In the genomic region with DNA sequence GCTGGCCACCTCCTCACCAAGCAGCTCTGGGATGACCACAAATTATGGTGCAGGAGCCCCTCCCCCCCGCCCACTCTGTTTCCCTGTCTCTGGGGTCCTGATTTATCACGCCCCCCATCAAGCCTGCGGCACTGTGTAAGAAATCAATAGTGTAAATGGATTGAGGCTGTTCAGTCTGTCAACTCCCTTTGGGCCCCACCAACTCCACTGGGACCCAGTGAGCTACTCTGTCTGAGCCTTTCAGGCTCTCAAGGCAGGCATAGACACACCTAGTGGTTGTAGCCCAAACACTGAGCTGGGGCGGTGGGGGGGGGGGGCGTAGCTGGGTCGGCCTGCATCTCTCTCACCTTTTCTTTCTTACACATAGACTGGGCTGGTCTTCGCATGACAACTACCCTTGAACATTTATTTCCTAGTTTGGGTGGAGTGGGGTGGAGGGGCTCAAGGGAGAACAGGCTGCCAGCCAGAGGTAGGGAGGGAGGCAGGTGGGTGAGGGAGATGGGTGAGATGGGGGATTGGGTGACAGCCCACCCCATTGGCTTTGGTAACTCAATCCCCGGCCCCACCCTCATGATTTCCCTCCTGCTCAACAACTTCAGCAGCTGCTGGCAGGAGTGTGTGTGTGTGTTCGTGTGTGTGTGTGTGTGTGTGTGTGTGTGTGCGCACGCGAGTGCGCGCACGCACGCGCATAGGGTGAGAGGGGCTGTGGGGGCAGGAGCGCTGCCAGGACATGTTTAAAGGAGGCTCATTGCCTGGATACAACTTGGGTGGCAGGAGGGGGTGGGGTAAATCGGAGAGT, we compare ENCODE assay signal across 8 mouse cellular contexts. TPM values are rescaled to one million over a fixed set of nuclear protein-coding genes. Genes with fewer than 3 reads are reported as not detected.
DNase-seq lines count a peak whose midpoint lies in the region; ATAC-seq lines count a peak whose summit lies in the region.

No protein-coding gene starts in this region.

- 15% methylated on average over 19 of the region's 19 CpGs for WGBS in lung, embryonic 16.5 days

- peak overlapping the region; percentile 95 for H3K27ac ChIP-seq in lung, embryonic 16.5 days (ENCODE audit: low read length)

- DNase-seq in CD4-positive, CD25-positive, alpha-beta regulatory T cell, adult 2 months (ENCODE audit: low read depth, low spot score), result peak; percentile 50
- DNase-seq in lung, postnatal 25 days (ENCODE audit: low spot score), result no peak
- peak; percentile 61 for DNase-seq in heart, postnatal 4 days
- peak; percentile 55 for DNase-seq in neural tube, embryonic 10.5 days (ENCODE audit: extremely low spot score, low spot score)
- DNase-seq in frontal cortex, adult 2 months (ENCODE audit: extremely low spot score in 1 of 2, low spot score in 1 of 2), result no peak
- no peak for DNase-seq in spleen, postnatal 4 days (ENCODE audit: low spot score in 2 of 2)

- peak overlapping the region; percentile 31 for H3K4me2 ChIP-seq in lung, embryonic 16.5 days (ENCODE audit: low read depth, low read length)

- peak overlapping the region; percentile 34; the same call in 1 of the 2 replicates for H3K9ac ChIP-seq in lung, embryonic 16.5 days (ENCODE audit: low read length)

- no peak for ATAC-seq in CD4-positive, CD25-positive, alpha-beta regulatory T cell, adult 4 months
- ATAC-seq in lung, embryonic 16.5 days (ENCODE audit: low read depth), result no peak

- H3K9me3 ChIP-seq in lung, embryonic 16.5 days (ENCODE audit: control insufficient read depth, low read length), result no peaks in the 10 kb centered on the region

- H3K27me3 ChIP-seq in lung, embryonic 16.5 days (ENCODE audit: control insufficient read depth, insufficient read depth, low read depth, low read length), result no peaks in the 10 kb centered on the region

- no peak overlapping the region for H3K4me3 ChIP-seq in lung, embryonic 16.5 days (ENCODE audit: low read length)

- no peaks in the 10 kb centered on the region for H3K36me3 ChIP-seq in lung, embryonic 16.5 days (ENCODE audit: control insufficient read depth, insufficient read depth, low read length)

- peaks cover 76% of the 10 kb centered on the region for H3K4me1 ChIP-seq in lung, embryonic 16.5 days (replicated peaks; ENCODE audit: control insufficient read depth, insufficient read depth, low read length)

RNA-seq across cellular contexts. Expression of a gene that starts 4.9 kb away (rescaled TPM):
- polyA plus RNA-seq in CD4-positive, CD25-positive, alpha-beta regulatory T cell, adult 4 months (2017; shearing (Covaris generic)), result 1 to 10 TPM; 8.6 to 8.9 TPM
- 35.4 and 37.2 TPM in 2 replicates for polyA plus RNA-seq in lung, embryonic 16.5 days (2015; fragmentation: Nextera tagmentation; extraction: Ambion mirVana)
- total RNA-seq in heart, postnatal 4 days (2021), result 10 to 100 TPM; 34.6 to 38.1 TPM
- 6.4 and 7.9 TPM in 2 replicates for polyA plus RNA-seq in frontal cortex, adult 2 months (2012; rRNA removed)

RNA-seq across cellular contexts. Expression of a gene that starts 24.9 kb away (rescaled TPM):
- 1 to 10 TPM; 4.1 to 8.5 TPM for polyA plus RNA-seq in CD4-positive, CD25-positive, alpha-beta regulatory T cell, adult 4 months (2017; shearing (Covaris generic))
- 34.0 and 38.3 TPM in 2 replicates for polyA plus RNA-seq in lung, embryonic 16.5 days (2015; fragmentation: Nextera tagmentation; extraction: Ambion mirVana)
- 10 to 100 TPM in 1 of 2 experiments, 1 to 10 TPM in 1; 9.8 to 10.2 TPM for total RNA-seq in heart, postnatal 4 days (2021)
- polyA plus RNA-seq in frontal cortex, adult 2 months (2012; rRNA removed), result 0.62 and 0.67 TPM in 2 replicates

RNA-seq across cellular contexts. Expression of a gene that starts 50.3 kb away (rescaled TPM):
- polyA plus RNA-seq in CD4-positive, CD25-positive, alpha-beta regulatory T cell, adult 4 months (2017; shearing (Covaris generic)), result not detected
- polyA plus RNA-seq in lung, embryonic 16.5 days (2015; fragmentation: Nextera tagmentation; extraction: Ambion mirVana), result 0.31 TPM in 1 of 2 replicates, not detected in the other
- total RNA-seq in heart, postnatal 4 days (2021), result 1 to 10 TPM; 2.0 to 2.5 TPM
- polyA plus RNA-seq in frontal cortex, adult 2 months (2012; rRNA removed), result 2.9 and 3.3 TPM in 2 replicates

Comparison
In these comparisons a context has a peak if more than half of its experiments do, and no peak if none do; other contexts are left out.
1. DNase-seq: peak in CD4-positive, CD25-positive, alpha-beta regulatory T cell, adult 2 months (single experiment), heart, postnatal 4 days (single experiment) and neural tube, embryonic 10.5 days (single experiment); none in lung, postnatal 25 days (single experiment), frontal cortex, adult 2 months (0 of 2) and spleen, postnatal 4 days (0 of 2).